Mouse (Mus musculus): ENCODE data around the gene Zfp184. TPM values are rescaled to one million over a fixed set of nuclear protein-coding genes. Genes with fewer than 3 reads are reported as not detected.
A peak's percentile ranks its signal among the peaks of the same experiment; 100 is the strongest.

Zfp184 gene
- total and polyA plus RNA-seq, 3 experiments = 0.42 to 1.0 TPM; not detected in 1

DNA sequence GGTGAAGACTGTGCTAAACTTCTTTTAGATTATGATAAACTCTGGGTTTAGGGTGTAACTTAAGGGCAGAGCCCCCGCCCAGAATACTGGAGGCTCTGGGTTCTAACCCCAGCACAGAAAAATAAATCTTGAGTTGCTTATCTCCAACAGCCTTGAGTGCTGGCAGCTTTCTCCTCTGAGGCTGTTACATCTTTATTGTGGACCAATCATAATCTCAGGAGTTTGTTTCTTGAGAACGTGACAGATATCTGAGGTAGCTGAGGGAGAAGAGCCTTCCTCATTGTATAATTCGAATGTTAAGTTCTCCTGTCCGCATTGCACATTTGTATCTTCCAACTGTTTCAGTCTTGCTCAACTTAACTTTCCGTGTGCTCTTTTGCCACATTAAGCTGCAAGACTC is 29.4 kb upstream of the Zfp184 start:
- Histone ChIP-seq H3K4me3 (ENCODE audit: control insufficient read depth in 1 of 2, insufficient read depth in 1 of 2, low read depth in 2 of 2, low read length in 2 of 2) (no peak overlapping the region; a peak in 1 of 4 replicates), H3K79me2 (ENCODE audit: control insufficient read depth, insufficient read depth, low read length, poor library complexity) (no peaks in the 10 kb centered on the region), H3K9ac (ENCODE audit: control insufficient read depth, low read depth, low read length, poor library complexity, severe bottlenecking) (no peak overlapping the region), H3K27ac (ENCODE audit: control insufficient read depth, low read depth, low read length) (no peak overlapping the region), H3K27me3 (ENCODE audit: control insufficient read depth in 1 of 2, insufficient read depth in 2 of 2, low read length in 2 of 2) (no peaks in the 10 kb centered on the region), H3K4me1 (ENCODE audit: control insufficient read depth in 1 of 2, insufficient read depth in 2 of 2, low read length in 2 of 2) (peaks cover 0 to 6% of the 10 kb centered on the region in 2 experiments; a peak in 2 of 4 replicates), H3K9me3 (replicated peaks; ENCODE audit: insufficient read depth, low read length) (no peaks in the 10 kb centered on the region), H3K36me3 (ENCODE audit: control insufficient read depth in 1 of 2, insufficient read depth in 2 of 2, low read length in 2 of 2) (peaks cover 0 to 15% of the 10 kb centered on the region in 2 experiments; a peak in 2 of 4 replicates)
- DNase-seq (ENCODE audit: low read depth, low spot score) = peak; percentile 63
- TF ChIP-seq NELFE (IDR thresholded peaks at IDR 0.05; ENCODE audit: low read depth, low read length) (no peak), JUND (IDR thresholded peaks at IDR 0.05; ENCODE audit: low read depth, low read length) (no peak), RCOR1 (IDR thresholded peaks at IDR 0.05; ENCODE audit: low read depth, low read length) (no peak), CHD1 (IDR thresholded peaks at IDR 0.05; ENCODE audit: low read depth, low read length) (no peak), USF2 (IDR thresholded peaks at IDR 0.05; ENCODE audit: borderline replicate concordance in 1 of 2, insufficient read depth in 1 of 2, low read depth in 1 of 2, low read length in 2 of 2) (no peak), GABPA (IDR thresholded peaks at IDR 0.05; ENCODE audit: low read depth, low read length) (no peak), POLR2AphosphoS5 (IDR thresholded peaks at IDR 0.05; ENCODE audit: borderline replicate concordance, low read depth, low read length) (no peak), ZKSCAN1 (IDR thresholded peaks at IDR 0.05; ENCODE audit: low read depth, low read length) (no peak), RAD21 (IDR thresholded peaks at IDR 0.05; ENCODE audit: low read depth, low read length) (no peak), TAL1 (IDR thresholded peaks at IDR 0.05; ENCODE audit: low read length) (no peak), GATA1 (IDR thresholded peaks at IDR 0.05; ENCODE audit: low read depth, low read length) (no peak), MYC (IDR thresholded peaks at IDR 0.05; ENCODE audit: low read depth, low read length) (no peak), SIN3A (IDR thresholded peaks at IDR 0.05; ENCODE audit: low read length) (no peak), CTCF (IDR thresholded peaks at IDR 0.05 in 2 of 3, conservative IDR thresholded peaks at IDR 0.05 in 1 of 3; ENCODE audit: control insufficient read depth in 1 of 3, insufficient read depth in 1 of 3, low read depth in 2 of 3, low read length in 3 of 3, poor library complexity in 1 of 3, severe bottlenecking in 1 of 3) (no peak), EP300 (IDR thresholded peaks at IDR 0.05; ENCODE audit: low read depth in 1 of 2, low read length in 2 of 2) (no peak), MAFK (IDR thresholded peaks at IDR 0.05; ENCODE audit: borderline replicate concordance, low read depth, low read length) (no peak), ZNF384 (IDR thresholded peaks at IDR 0.05; ENCODE audit: low read depth, low read length) (no peak), ZMIZ1 (IDR thresholded peaks at IDR 0.05; ENCODE audit: low read depth, low read length) (no peak), BHLHE40 (IDR thresholded peaks at IDR 0.05; ENCODE audit: borderline replicate concordance, low read depth, low read length) (no peak), E2F4 (IDR thresholded peaks at IDR 0.05; ENCODE audit: borderline replicate concordance, low read depth, low read length) (no peak)

DNA sequence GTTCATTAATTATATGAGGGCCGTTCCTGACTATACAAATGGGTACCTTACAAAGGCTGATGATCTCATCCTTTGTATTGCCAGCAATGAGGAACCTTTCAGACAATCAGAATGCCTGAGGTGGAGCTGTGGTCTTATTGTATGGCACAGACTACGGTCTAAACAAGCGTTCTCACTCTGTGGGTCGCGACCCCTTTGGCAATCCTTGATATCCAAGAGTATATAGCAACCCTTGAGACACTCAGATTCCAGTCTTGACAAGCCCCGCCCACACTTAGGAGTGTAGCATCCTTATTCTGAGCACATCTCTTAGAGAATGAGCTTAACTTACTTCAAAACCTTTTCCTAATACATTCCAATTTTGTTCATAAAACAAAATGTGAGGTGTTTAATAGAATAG is 28.8 kb upstream of the Zfp184 start:
- peaks cover 0 to 16% of the 10 kb centered on the region in 2 experiments; a peak in 2 of 4 replicates for H3K36me3 ChIP-seq (ENCODE audit: control insufficient read depth in 1 of 2, insufficient read depth in 2 of 2, low read length in 2 of 2)
- DNase-seq (ENCODE audit: low read depth, low spot score) = peak; percentile 21
- H3K9me3 ChIP-seq (replicated peaks; ENCODE audit: insufficient read depth, low read length) = no peaks in the 10 kb centered on the region
- TF ChIP-seq POLR2AphosphoS5 (IDR thresholded peaks at IDR 0.05; ENCODE audit: borderline replicate concordance, low read depth, low read length) (no peak), MAX (IDR thresholded peaks at IDR 0.05; ENCODE audit: low read length) (no peak), ZNF384 (IDR thresholded peaks at IDR 0.05; ENCODE audit: low read depth, low read length) (no peak), ELF1 (IDR thresholded peaks at IDR 0.05; ENCODE audit: low read depth, low read length) (no peak), GATA1 (IDR thresholded peaks at IDR 0.05; ENCODE audit: low read depth, low read length) (no peak), TBP (IDR thresholded peaks at IDR 0.05; ENCODE audit: low read depth, low read length) (no peak), ZMIZ1 (IDR thresholded peaks at IDR 0.05; ENCODE audit: low read depth, low read length) (no peak), HCFC1 (IDR thresholded peaks at IDR 0.05; ENCODE audit: low read depth, low read length) (no peak), MYC (IDR thresholded peaks at IDR 0.05; ENCODE audit: low read depth, low read length) (no peak), POLR2AphosphoS2 (IDR thresholded peaks at IDR 0.05; ENCODE audit: low read length) (no peak), USF2 (IDR thresholded peaks at IDR 0.05; ENCODE audit: borderline replicate concordance in 1 of 2, insufficient read depth in 1 of 2, low read depth in 1 of 2, low read length in 2 of 2) (no peak), MAZ (IDR thresholded peaks at IDR 0.05; ENCODE audit: low read depth, low read length) (no peak), TAL1 (IDR thresholded peaks at IDR 0.05; ENCODE audit: low read length) (no peak), POLR2A (IDR thresholded peaks at IDR 0.05; ENCODE audit: control insufficient read depth in 1 of 2, insufficient read depth in 1 of 2, low read depth in 1 of 2, low read length in 2 of 2, poor library complexity in 1 of 2) (no peak), E2F4 (IDR thresholded peaks at IDR 0.05; ENCODE audit: borderline replicate concordance, low read depth, low read length) (no peak), GABPA (IDR thresholded peaks at IDR 0.05; ENCODE audit: low read depth, low read length) (no peak), ETS1 (IDR thresholded peaks at IDR 0.05; ENCODE audit: low read depth, low read length) (no peak), CHD1 (IDR thresholded peaks at IDR 0.05; ENCODE audit: low read depth, low read length) (no peak), TCF12 (IDR thresholded peaks at IDR 0.05; ENCODE audit: low read depth, low read length) (no peak), MAFK (IDR thresholded peaks at IDR 0.05; ENCODE audit: borderline replicate concordance, low read depth, low read length) (no peak)
- H3K27me3 ChIP-seq (ENCODE audit: control insufficient read depth in 1 of 2, insufficient read depth in 2 of 2, low read length in 2 of 2) = no peaks in the 10 kb centered on the region
- no peak overlapping the region for H3K27ac ChIP-seq (ENCODE audit: control insufficient read depth, low read depth, low read length)
- H3K9ac ChIP-seq (ENCODE audit: control insufficient read depth, low read depth, low read length, poor library complexity, severe bottlenecking) = no peak overlapping the region
- no peaks in the 10 kb centered on the region for H3K79me2 ChIP-seq (ENCODE audit: control insufficient read depth, insufficient read depth, low read length, poor library complexity)
- peaks cover 0 to 6% of the 10 kb centered on the region in 2 experiments; a peak in 2 of 4 replicates for H3K4me1 ChIP-seq (ENCODE audit: control insufficient read depth in 1 of 2, insufficient read depth in 2 of 2, low read length in 2 of 2)
- H3K4me3 ChIP-seq (ENCODE audit: control insufficient read depth in 1 of 2, insufficient read depth in 1 of 2, low read depth in 2 of 2, low read length in 2 of 2) = no peak overlapping the region
